Mouse (Mus musculus): ENCODE measurements around the gene Neu2.

- TF ChIP-seq CTCF (IDR thresholded peaks at IDR 0.05): no peak
- TF ChIP-seq EP300 (IDR thresholded peaks at IDR 0.05; ENCODE audit: insufficient read depth, low read depth, low read length): no peak
- no peak for TF ChIP-seq POLR2A (IDR thresholded peaks at IDR 0.05; ENCODE audit: insufficient read depth, low read depth, low read length)
These were observed 111.0 kb downstream of the Neu2 start for GRCm38 (mm10) chr1:87620693-87621092.
